Mouse (Mus musculus): ENCODE results near the gene Abhd17b.

Abhd17b gene

GRCm38 (mm10) chr19:21645301-21645700, 7.7 kb upstream of the Abhd17b start:
- in situ Hi-C loops (cut with MboI; ENCODE audit: unreplicated experiment in 2 of 2): loop anchor here (10.0 to 25.0 kb wide), 2 partner anchors 260 to 1492 kb away; partner anchors contain the start of gene Klf9 (in 1 of the 2)

DNA sequence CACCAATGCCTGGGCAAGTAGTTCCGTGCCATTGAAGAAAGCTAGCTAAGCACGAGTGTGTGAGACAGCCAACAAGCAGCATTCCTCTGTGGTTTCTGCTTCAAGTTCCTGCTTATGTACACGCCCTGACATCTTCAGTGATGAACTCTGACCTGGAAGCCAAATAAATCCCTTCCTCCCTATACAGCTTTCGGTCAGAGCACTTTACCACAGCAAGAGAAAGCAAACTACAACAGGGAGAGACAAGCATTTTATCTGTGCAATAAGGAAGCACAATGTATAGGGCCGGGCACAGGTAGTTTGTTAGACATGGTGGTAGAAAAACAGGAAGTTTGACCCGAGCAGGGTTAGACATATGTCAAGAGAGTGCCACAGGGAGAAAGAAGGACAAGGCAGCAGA, 6.8 kb upstream of the Abhd17b start:
- in situ Hi-C loops (cut with MboI; ENCODE audit: unreplicated experiment in 2 of 2): loop anchor here (10.0 to 25.0 kb wide), 2 partner anchors 261 to 1491 kb away; partner anchors contain the start of gene Klf9 (in 1 of the 2)

GRCm38 (mm10) chr19:21651664-21652063, 1.3 kb upstream of the Abhd17b start:
- in situ Hi-C loops (cut with MboI; ENCODE audit: unreplicated experiment in 2 of 2): loop anchor here (5.0 to 10.0 kb wide), 5 partner anchors 63 to 379 kb away; partner anchors contain the start of gene Zfand5 (in 1 of the 2)

- in situ Hi-C loops (cut with MboI; ENCODE audit: unreplicated experiment in 2 of 2): loop anchor here (5.0 to 10.0 kb wide), 5 partner anchors 62 to 380 kb away; partner anchors contain the start of gene Zfand5 (in 1 of the 2)
Observed at GRCm38 (mm10) chr19:21652285-21653171, 457 bp upstream of the Abhd17b start, which contains the start of gene 1110059E24Rik. Gene 1110059E24Rik, minus strand, starts transcription at chr19:21652976.

- in situ Hi-C loops (cut with MboI; ENCODE audit: unreplicated experiment in 2 of 2): loop anchor here (5.0 to 10.0 kb wide), 6 partner anchors 58 to 382 kb away; partner anchors contain the start of gene Zfand5 (in 1 of the 2)
Observed at GRCm38 (mm10) chr19:21654788-21655187, 1.8 kb downstream of the Abhd17b start.

DNA sequence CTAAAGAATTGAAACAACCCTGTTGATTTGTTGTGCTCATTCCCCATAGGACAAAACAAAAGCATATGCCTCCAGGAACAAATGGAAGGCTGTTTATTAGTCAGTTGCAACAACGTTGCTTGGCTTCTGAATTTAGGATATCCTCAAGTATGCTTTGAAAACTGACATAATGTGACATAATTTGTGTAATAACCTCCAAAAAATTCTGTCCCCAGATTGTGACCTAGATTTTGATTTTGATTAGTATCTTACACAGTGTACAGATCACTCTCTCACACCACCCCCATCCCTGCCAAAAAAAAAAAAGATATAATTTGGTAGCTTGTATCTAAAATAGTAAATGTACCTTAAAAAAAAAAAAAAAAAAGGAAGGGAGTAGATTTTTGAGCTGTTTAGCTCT, 7.7 kb downstream of the Abhd17b start:
- in situ Hi-C loops (cut with MboI; ENCODE audit: unreplicated experiment in 2 of 2): no loop called here

DNA sequence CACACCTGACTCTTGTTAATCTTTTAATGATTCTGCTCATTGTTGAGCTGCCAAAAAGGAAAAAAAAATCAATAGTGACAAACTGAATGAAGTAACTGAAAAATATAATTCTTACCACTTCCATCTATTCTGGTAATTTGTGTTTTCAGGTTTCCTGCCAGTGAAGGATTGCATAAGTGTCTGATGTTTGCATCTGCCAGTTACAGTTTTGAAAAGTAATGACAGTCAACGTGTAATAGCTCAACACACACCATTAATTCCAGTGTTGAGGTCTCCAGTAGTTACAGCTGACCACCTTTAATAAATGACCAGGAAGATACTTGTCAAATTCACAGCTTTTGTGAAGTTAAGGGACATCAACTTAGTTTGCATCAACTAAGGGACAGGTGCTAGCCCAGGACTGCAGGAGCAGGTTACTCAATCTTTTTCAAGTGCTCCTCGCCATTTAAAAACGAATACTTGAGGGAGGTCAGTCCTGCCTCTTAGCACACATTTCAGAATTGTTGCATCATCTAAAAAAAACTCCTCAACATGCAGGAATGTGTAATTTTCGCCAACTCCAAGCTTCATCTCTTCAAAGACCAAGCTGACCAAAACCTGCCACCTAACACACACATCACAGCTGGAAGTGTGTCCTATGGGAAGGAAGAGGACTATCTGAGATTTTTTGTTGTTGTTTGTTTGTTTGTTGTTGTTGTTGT, 10.9 kb downstream of the Abhd17b start:
- in situ Hi-C loops (cut with MboI; ENCODE audit: unreplicated experiment in 2 of 2): no loop called here

DNA sequence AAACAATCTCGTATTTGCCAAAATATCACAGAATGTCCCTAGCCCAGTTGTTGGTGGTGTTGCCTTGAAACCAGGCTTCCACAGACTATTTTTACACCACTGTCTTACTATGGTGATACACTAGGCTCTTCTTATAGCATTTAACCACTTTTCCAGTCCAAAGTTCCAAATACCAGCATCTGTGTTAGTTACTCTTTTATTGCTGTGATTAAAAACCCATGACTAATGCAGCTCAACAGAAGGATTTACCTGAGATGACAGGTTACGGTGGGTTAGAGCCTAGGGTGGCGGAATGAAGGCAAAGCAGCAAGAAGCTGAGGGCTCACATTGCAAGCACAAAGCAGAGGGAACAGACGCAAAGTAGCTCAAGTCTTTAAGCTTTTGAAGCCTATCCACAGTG, 16.7 kb downstream of the Abhd17b start:
- in situ Hi-C loops (cut with MboI; ENCODE audit: unreplicated experiment in 2 of 2): loop anchor here in 1 of 2 experiments (5.0 kb wide), 1 partner anchor 38 kb away; no protein-coding TSS in a partner anchor

DNA sequence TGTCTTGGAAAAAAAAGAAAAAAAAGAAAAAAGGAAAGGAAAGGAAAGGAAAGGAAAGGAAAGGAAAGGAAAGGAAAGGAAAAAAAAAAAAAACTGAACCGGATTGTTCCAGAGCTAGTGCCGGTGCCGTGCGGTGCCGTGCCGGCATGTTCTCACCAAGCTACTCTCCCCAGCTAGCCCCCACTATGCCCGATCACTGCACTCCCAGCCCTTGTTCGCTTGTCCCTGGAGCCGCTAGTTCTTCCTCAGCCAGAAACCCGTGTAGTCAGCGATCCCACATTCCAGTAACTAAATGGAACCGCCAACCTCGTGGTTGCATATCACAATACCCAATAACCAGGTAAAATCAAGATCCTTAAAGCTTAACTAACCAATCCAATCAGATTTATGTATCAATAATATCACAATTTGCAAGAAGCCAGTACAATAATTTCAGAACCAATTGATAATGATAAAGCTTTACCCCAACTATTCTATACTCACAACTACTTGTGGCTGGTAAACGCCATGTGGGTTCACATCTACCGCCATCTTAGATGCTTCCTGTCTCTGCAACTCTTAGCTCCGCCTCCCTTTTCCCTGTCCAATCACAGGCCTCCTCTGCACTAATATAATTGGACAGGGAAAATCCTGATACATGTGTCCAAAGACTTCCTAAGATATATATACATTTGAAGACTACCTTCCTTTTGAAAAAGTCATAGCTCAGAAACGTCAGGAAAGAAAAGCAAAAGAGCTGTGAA, 21.5 kb downstream of the Abhd17b start:
- in situ Hi-C loops (cut with MboI; ENCODE audit: unreplicated experiment in 2 of 2): loop anchor here in 1 of 2 experiments (5.0 kb wide), 1 partner anchor 33 kb away; no protein-coding TSS in a partner anchor

DNA sequence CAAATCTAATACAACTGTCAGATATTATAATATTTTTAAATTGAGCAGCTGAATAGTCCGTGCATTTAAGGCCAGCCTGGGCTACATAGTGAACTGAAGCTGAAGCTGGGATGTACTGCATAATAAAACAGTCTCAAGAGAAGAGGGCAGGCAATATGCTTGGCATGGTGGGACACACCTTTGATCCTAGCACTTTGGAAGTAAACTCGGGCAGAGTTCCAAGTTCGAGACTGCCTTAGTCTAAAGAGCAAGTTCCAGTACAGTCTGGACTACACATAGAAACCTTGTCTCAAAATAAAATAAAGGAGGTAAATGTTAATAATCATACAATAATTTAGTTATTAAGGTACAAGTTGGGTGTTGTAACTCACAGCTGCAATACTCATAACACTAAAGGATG, 27.1 kb downstream of the Abhd17b start:
- in situ Hi-C loops (cut with MboI; ENCODE audit: unreplicated experiment in 2 of 2): no loop called here

- in situ Hi-C loops (cut with MboI; ENCODE audit: unreplicated experiment in 2 of 2): no loop called here
Observed at GRCm38 (mm10) chr19:21680986-21681385, 28.0 kb downstream of the Abhd17b start.

GRCm38 (mm10) chr19:21713260-21714031, 60.5 kb downstream of the Abhd17b start:
- in situ Hi-C loops (cut with MboI; ENCODE audit: unreplicated experiment in 2 of 2): loop anchor here (5.0 to 10.0 kb wide), 5 partner anchors 56 to 1431 kb away; partner anchors contain the start of genes 1110059E24Rik (in 1 of the 2), Abhd17b (in 1 of the 2), Klf9 (in 1 of the 2) and Zfand5 (in 1 of the 2)

DNA sequence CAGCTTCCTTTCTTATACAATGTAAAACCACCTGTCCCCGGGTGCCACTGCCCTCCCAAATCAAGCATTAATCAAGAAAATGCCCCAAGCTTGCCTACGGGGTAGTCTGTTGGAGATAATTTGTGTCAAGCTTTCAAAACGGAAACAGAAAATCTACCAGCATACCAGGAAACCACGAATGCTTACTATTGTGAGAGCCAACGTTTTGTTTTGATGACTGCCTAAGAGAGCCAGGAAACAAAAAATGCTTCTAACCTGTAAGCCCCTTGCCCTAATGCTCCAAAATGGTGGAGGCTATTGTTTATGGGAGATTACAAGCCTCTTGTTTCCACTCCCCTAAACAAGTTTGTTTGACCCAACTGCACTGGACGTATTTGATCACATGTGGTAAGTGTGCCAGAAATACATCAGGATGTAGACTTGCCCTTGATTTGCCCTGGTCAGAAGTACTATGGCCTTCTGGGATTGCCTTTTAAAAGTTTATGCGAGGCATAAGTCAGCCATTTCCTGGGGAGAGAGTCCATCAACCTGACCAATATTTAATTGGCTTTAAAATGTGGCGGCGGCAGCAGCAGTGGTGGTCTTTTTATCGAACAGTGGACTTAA, 61.4 kb downstream of the Abhd17b start:
- in situ Hi-C loops (cut with MboI; ENCODE audit: unreplicated experiment in 2 of 2): loop anchor here (5.0 to 10.0 kb wide), 5 partner anchors 57 to 1430 kb away; partner anchors contain the start of genes 1110059E24Rik (in 1 of the 2), Abhd17b (in 1 of the 2), Klf9 (in 1 of the 2) and Zfand5 (in 1 of the 2)

- in situ Hi-C loops (cut with MboI; ENCODE audit: unreplicated experiment in 2 of 2): loop anchor here (10.0 kb wide), 4 partner anchors 60 to 1430 kb away; partner anchors contain the start of genes 1110059E24Rik (in 1 of the 2), Abhd17b (in 1 of the 2), Klf9 (in 1 of the 2) and Zfand5 (in 1 of the 2)
Observed at GRCm38 (mm10) chr19:21715005-21715442, 62.0 kb downstream of the Abhd17b start.

DNA sequence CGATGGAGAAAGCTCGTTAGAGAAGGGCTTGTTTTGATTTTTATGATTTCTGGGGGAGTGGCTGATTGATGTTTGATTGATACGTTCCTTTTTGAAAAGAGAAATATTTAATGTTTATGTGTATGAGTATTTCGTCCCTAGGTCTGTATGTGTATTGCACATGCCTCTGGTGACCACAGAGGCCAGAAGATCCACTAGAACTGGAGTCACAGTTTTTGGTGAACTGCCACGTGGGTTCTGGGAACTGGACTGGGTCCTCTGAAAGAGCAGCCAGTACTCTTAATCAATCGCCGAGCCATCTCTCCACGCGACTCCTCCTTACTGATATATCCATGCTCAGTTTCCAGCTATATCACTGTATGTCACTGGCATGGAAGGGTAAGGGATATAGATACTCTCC, 62.5 kb downstream of the Abhd17b start:
- in situ Hi-C loops (cut with MboI; ENCODE audit: unreplicated experiment in 2 of 2): loop anchor here (10.0 kb wide), 4 partner anchors 61 to 1429 kb away; partner anchors contain the start of genes 1110059E24Rik (in 1 of the 2), Abhd17b (in 1 of the 2), Klf9 (in 1 of the 2) and Zfand5 (in 1 of the 2)

DNA sequence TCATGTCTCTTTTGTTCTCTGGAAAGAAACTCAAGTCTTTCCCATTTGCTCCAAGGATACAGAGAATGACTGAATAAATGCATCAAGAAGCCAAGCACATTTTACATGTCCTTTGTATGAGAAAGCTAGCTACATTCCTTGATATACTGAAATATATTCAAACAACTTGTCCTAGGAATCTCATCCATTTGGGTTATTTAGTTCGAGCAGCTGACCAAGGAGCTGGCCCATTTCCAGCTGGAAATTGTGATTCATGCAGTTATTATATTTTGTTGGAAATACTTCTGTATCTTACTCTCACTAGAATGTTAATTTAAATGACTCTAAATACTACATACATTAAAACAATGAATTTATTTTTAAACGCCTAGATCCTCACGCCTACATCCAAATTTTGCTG, 63.5 kb downstream of the Abhd17b start:
- in situ Hi-C loops (cut with MboI; ENCODE audit: unreplicated experiment in 2 of 2): loop anchor here (10.0 kb wide), 4 partner anchors 62 to 1428 kb away; partner anchors contain the start of genes 1110059E24Rik (in 1 of the 2), Abhd17b (in 1 of the 2), Klf9 (in 1 of the 2) and Zfand5 (in 1 of the 2)

DNA sequence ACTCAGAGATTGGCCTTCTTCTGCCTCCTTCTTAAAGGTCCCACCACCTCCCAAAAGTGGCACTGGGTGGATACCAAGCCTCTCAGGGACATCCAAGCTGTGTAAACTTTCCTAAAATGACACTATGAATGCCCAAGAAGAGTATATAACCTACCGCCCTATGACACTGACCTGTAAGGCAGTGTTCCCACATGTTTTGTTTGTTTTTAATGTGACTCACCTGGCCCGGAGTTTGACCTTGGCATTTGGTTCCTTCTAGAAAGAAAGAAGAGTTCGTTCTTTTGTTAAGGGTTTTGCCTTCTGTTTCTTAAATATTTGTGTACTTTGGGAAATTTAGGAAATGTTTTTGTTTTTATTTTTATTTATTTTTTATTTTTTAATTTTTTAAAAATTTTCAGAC, 66.2 kb downstream of the Abhd17b start:
- in situ Hi-C loops (cut with MboI; ENCODE audit: unreplicated experiment in 2 of 2): loop anchor here (10.0 kb wide), 4 partner anchors 64 to 1426 kb away; partner anchors contain the start of genes 1110059E24Rik (in 1 of the 2), Abhd17b (in 1 of the 2), Klf9 (in 1 of the 2) and Zfand5 (in 1 of the 2)

- in situ Hi-C loops (cut with MboI; ENCODE audit: unreplicated experiment in 2 of 2): no loop called here
Observed at GRCm38 (mm10) chr19:21720950-21721349, 68.0 kb downstream of the Abhd17b start.
